Mouse (Mus musculus): Measurements from ENCODE around the gene Tet2.

DNA sequence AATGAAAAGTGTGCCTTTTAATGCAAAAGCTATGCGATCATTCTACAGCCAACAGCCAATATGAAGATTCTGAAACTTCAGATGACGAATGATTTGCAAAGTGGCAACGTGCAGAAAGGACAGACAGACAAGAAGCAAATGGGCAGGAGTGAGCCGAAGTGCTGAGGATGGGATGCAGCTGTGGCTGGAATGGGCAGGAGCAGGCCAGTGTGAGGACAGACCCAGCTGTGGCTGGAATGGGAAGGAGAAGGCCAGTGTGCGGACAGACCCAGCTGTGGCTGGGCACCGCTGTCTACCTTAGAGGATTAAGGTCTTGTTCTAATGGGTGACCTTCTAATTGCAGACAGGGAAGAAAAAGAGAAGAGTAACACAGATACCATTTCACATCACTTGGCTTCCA, 9.3 kb downstream of the Tet2 start:
- TF ChIP-seq CTCF (IDR thresholded peaks at IDR 0.05; ENCODE audit: low read depth, low read length), result no peak
- no peak for TF ChIP-seq POLR2A (IDR thresholded peaks at IDR 0.05; ENCODE audit: extremely low read depth, insufficient read depth, low read length)

All from liver, adult 2 months (tissue).